Mouse (Mus musculus) ES-E14 (cell line): ENCODE results near the gene Mcm3ap. TPM values are rescaled to one million over a fixed set of nuclear protein-coding genes. Genes with fewer than 3 reads are reported as not detected.

ENCODE experiments used
- DNase-seq: peaks from one replicate; pipeline ENCODE4 v3.0.0-alpha.2; 2013; ENCODE audit warnings: low read depth, low spot score
- H3K27ac ChIP-seq: 2 replicates; pipeline ENCODE4 v1.5.1; 2012; ENCODE audit warnings: low read depth, mild to moderate bottlenecking, low read length, moderate library complexity, mixed read lengths; ENCODE audit not compliant: poor library complexity, insufficient read depth, severe bottlenecking
- H3K36me3 ChIP-seq: 2 replicates; pipeline ENCODE4 v1.6.1; 2012; ENCODE audit warnings: mild to moderate bottlenecking, low read length, moderate library complexity, mixed read lengths; ENCODE audit not compliant: control insufficient read depth, poor library complexity, insufficient read depth, severe bottlenecking
- H3K4me1 ChIP-seq, 2 experiments: fragments of 150-350 bp in 1 of 2; sonication (generic) in 1 of 2; 2 replicates each; pipeline ENCODE4 v1.6.1; 2012; ENCODE audit warnings: low read length in 2 of 2, mild to moderate bottlenecking in 1 of 2, mixed read lengths in 1 of 2; ENCODE audit not compliant: control insufficient read depth in 2 of 2, insufficient read depth in 2 of 2, poor library complexity in 1 of 2
- H3K4me3 ChIP-seq, 2 experiments: fragments of 150-350 bp in 1 of 2; sonication (generic) in 1 of 2; 2 replicates each; pipeline ENCODE4 v1.5.1; 2012; ENCODE audit warnings: low read length in 2 of 2, low read depth in 1 of 2, mild to moderate bottlenecking in 1 of 2, mixed read lengths in 1 of 2; ENCODE audit not compliant: insufficient read depth in 1 of 2, poor library complexity in 1 of 2, severe bottlenecking in 1 of 2
- H3K9ac ChIP-seq: 2 replicates; pipeline ENCODE4 v1.6.1; 2012; ENCODE audit warnings: low read depth, mild to moderate bottlenecking, low read length, mixed read lengths; ENCODE audit not compliant: poor library complexity, insufficient read depth, severe bottlenecking
- H3K9me3 ChIP-seq: fragments of 150-350 bp; sonication (generic); 2 replicates; pipeline ENCODE4 v1.6.1; 2012; ENCODE audit warnings: low read depth, mild to moderate bottlenecking, low read length; ENCODE audit not compliant: control insufficient read depth, insufficient read depth
- CHD2 ChIP-seq: IDR thresholded peaks from 2 replicates; pipeline ENCODE4 v1.6.1; 2014; ENCODE audit warnings: mild to moderate bottlenecking, low read depth, low read length, inconsistent platforms
- HCFC1 ChIP-seq: IDR thresholded peaks from 2 replicates; pipeline ENCODE4 v1.6.1; 2012; ENCODE audit warnings: low read length, inconsistent platforms, borderline replicate concordance; ENCODE audit not compliant: insufficient read depth
- MAFK ChIP-seq: IDR thresholded peaks from 2 replicates; pipeline ENCODE4 v1.6.1; 2014; ENCODE audit warnings: mild to moderate bottlenecking, low read depth, low read length, inconsistent platforms; ENCODE audit not compliant: insufficient read depth
- ZC3H11A ChIP-seq: IDR thresholded peaks from 2 replicates; pipeline ENCODE4 v1.6.1; 2012; ENCODE audit warnings: low read depth, mild to moderate bottlenecking, inconsistent platforms, low read length, borderline replicate concordance
- ZNF384 ChIP-seq: IDR thresholded peaks from 2 replicates; pipeline ENCODE4 v1.6.1; 2012; ENCODE audit warnings: low read depth, low read length, inconsistent platforms
- in situ Hi-C, 2 experiments: fragments of 600-800 bp; cut with MboI; formaldehyde crosslinking; loops; one replicate each; pipeline ENCODE4 v1.15.1; 2025; ENCODE audit warnings: low sequenced_read_pairs in 2 of 2, inconsistent platforms in 1 of 2; ENCODE audit not compliant: unreplicated experiment in 2 of 2
- total RNA-seq: library from RNA; depleted of rRNA; stranded (reverse); fragments of 300-350 nt; gene quantifications from 2 replicates; pipeline ENCODE4 v1.2.3, GENCODE M21; 2012

The Mcm3ap gene
- total RNA-seq, 1 experiment, result 94.6 TPM

DNA sequence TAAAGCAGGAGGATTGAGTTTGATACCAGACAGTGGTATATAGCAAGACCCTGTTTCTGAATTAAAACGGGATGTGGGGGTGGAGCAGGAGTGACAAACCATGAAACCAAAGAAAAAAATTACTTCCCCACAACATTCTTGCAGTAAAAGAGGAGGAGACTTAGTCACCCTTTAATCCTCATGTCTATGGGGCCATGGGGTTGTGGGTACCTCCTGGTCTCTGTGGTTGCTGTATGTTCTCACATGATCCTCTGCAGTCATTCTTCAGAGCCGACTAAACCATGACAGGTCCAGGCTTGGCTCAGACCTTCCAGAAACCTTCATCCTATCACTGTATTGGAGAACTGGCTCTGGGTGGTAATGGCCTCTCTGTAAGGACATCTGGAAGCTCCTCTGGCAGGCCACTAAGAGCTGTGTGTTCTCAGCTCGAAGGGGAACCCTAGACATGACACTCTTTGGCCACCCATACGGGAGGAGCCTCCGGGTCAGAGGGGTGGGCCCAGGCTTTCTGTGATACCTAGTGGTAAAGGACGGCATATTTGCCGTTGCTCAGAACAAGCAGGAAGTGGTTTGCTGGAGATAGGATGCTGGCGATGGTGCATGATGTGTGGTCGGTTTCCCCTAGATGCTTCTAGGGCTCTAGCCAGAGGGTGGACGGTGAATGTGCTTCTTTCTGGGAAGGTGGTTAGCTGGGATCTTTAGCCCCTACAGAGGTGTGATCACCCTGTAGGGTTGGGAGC is 74.1 kb downstream of the Mcm3ap start:
- H3K36me3 ChIP-seq, result peaks cover 90% of the 10 kb centered on the region
- DNase-seq, result no peak
- in situ Hi-C loops, result no loop called here

DNA sequence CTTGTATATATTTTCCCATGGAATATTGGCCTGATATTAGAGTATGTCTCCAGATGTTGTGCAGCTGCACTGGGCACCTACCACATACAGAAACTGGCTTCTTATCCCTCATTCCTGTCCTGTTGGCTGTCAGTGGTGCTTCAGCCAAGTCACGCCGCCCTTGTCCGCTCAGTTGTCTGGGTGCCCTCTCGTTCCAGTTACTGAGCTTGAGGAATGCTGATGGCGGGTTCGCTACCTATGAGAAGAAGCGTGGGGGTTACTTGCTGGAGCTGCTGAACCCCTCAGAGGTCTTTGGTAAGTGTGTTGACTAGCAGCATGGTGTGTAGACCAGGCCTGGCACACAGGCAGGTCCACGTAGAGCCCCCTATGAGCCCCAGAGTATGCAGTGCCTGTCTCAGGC is 77.8 kb downstream of the Mcm3ap start:
- in situ Hi-C loops, result no loop called here
- DNase-seq, result no peak
- Histone ChIP-seq H3K4me3 (no peak overlapping the region), H3K4me1 (no peaks in the 10 kb centered on the region), H3K9ac (no peak overlapping the region), H3K36me3 (peaks cover 86% of the 10 kb centered on the region), H3K27ac (no peak overlapping the region), H3K9me3 (no peaks in the 10 kb centered on the region)
- no peak for TF ChIP-seq HCFC1
- TF ChIP-seq CHD2, result no peak
- no peak for TF ChIP-seq ZC3H11A
- TF ChIP-seq MAFK, result no peak
- TF ChIP-seq ZNF384, result no peak

More for the DNA sequence above, 74.1 kb downstream of the Mcm3ap start:
- Histone ChIP-seq H3K9ac (no peak overlapping the region), H3K9me3 (no peaks in the 10 kb centered on the region), H3K4me1 (no peaks in the 10 kb centered on the region), H3K4me3 (no peak overlapping the region), H3K27ac (no peak overlapping the region)
- TF ChIP-seq ZNF384 (no peak), MAFK (no peak), CHD2 (no peak), HCFC1 (no peak), ZC3H11A (no peak)

DNA sequence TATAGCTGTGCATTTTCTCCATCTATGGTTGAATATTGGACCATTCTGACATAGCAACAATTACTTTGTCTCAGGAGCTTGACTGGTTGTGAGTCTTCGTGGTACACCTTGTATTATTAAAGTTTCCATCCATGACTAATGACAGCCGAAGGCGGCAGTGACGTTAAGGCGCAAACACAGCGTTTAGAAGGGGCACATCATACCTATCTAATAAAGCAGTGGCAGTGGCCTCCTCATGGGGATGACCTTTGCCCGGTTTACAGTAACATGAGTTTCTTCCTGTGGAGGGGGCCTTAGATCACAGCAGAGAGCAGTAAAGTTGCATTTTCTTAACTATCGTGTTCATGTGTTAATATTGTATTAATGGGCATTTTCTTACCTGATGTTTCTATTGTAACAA is 79.5 kb downstream of the Mcm3ap start:
- no peak for TF ChIP-seq CHD2
- TF ChIP-seq MAFK, result no peak
- TF ChIP-seq ZC3H11A, result no peak
- TF ChIP-seq HCFC1, result no peak
- TF ChIP-seq ZNF384, result no peak
- H3K9ac ChIP-seq, result no peak overlapping the region
- H3K4me3 ChIP-seq, result no peak overlapping the region
- no peak overlapping the region for H3K27ac ChIP-seq
- no peaks in the 10 kb centered on the region for H3K4me1 ChIP-seq
- no peaks in the 10 kb centered on the region for H3K9me3 ChIP-seq
- in situ Hi-C loops, result no loop called here
- DNase-seq, result no peak
- H3K36me3 ChIP-seq, result peaks cover 89% of the 10 kb centered on the region

DNA sequence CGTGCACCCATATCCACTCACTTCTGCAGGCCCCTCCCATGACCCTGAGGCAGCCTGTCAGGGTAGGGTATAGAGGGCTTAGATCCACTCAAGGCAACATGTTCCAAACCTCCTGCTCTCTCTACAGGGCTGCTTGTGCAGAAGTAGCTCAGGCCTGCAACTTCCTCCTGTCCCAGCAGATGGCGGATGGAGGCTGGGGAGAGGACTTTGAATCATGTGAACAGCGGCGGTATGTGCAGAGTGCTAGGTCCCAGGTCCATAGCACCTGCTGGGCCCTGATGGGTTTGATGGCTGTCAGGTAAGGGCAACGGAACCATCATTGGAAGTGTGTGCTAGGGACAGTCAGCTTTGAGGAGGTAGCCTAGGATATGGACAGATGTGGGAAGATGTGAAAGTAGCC is 81.7 kb downstream of the Mcm3ap start:
- H3K36me3 ChIP-seq, result peaks cover 82% of the 10 kb centered on the region
- H3K4me3 ChIP-seq, result no peak overlapping the region
- no peak overlapping the region for H3K9ac ChIP-seq
- DNase-seq, result no peak
- no peaks in the 10 kb centered on the region for H3K4me1 ChIP-seq
- no peaks in the 10 kb centered on the region for H3K9me3 ChIP-seq
- in situ Hi-C loops, result loop anchor here (5.0 to 10.0 kb wide), 2 partner anchors 182 to 184 kb away; no protein-coding TSS in a partner anchor
- H3K27ac ChIP-seq, result no peak overlapping the region
- TF ChIP-seq CHD2, result no peak
- TF ChIP-seq HCFC1, result no peak
- no peak for TF ChIP-seq ZC3H11A
- TF ChIP-seq MAFK, result no peak
- no peak for TF ChIP-seq ZNF384
